ENCODE assay signal across 8 mouse cellular contexts in the genomic region with DNA sequence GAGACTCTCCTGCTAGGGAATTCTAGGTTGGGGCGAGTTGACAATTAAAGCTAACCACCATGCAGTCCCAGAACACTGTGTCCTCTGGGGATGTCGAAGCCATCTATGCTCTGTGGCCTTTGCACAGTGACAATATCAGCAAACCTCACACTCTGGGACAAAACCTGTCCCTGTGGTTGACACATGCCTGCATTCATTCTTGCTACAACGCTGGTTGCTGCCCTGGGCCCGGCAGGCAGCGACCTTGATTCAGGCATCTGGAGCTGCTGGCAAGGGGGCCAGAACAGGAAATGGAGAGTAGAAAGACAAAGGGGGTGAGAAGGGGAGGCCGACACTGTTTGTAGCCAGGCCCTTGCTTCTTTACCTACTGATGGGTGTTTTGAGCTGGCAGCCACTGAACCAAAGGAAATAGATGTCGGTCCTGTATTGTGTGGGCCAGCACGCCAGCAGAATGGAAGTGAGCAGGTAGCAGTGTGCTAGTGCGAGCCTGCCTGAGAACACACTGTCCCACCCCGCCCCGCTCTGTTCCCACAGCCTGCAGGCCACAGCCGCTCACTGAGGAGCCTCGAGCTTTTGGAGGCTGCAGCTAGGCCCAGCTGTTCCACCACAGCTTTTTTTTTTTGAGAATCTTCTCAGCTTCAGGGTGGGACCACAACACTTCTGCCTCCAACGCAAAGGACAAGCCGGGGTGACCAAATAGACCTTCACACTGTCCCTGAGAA. TPM values are rescaled to one million over a fixed set of nuclear protein-coding genes. Genes with fewer than 3 reads are reported as not detected.
DNase-seq lines count a peak whose midpoint lies in the region; ATAC-seq and TF ChIP-seq lines count a peak whose summit lies in the region.
"Not testable (repeated sequence)": the region's sequence is repeated elsewhere in the genome, so short reads cannot be mapped to it uniquely, and the experiment has no call there.

No protein-coding gene starts in this region.

- not testable (repeated sequence) for TF ChIP-seq POLR2A in lung, adult 2 months (IDR thresholded peaks at IDR 0.05; ENCODE audit: borderline replicate concordance, extremely low read depth, low read depth, low read length)

- not testable (repeated sequence) for H3K27ac ChIP-seq in stomach, postnatal 0 days (replicated peaks)

- H3K9ac ChIP-seq in stomach, postnatal 0 days (ENCODE audit: low read length) = not testable (repeated sequence)

- not testable (repeated sequence) for TF ChIP-seq CTCF in lung, adult 2 months (IDR thresholded peaks at IDR 0.05; ENCODE audit: insufficient read depth, low read length); stomach, postnatal 0 days (IDR thresholded peaks at IDR 0.05; ENCODE audit: low read depth)

- peak; percentile 28 for ATAC-seq in megakaryocyte, adult 5-6 weeks (ENCODE audit: poor library complexity, severe bottlenecking)
- peak; percentile 33; the same call in 1 of the 2 replicates for ATAC-seq in stomach, postnatal 0 days (ENCODE audit: low FRiP score, low TSS enrichment)

- not testable (repeated sequence) for H3K4me1 ChIP-seq in lung, adult 2 months (ENCODE audit: control insufficient read depth, insufficient read depth, low read length); stomach, postnatal 0 days (replicated peaks; ENCODE audit: control insufficient read depth, insufficient read depth)

- H3K9me3 ChIP-seq in stomach, postnatal 0 days (ENCODE audit: control insufficient read depth, low read length) = not testable (repeated sequence)

- not testable (repeated sequence) for H3K4me2 ChIP-seq in stomach, postnatal 0 days (replicated peaks; ENCODE audit: low read depth)

- H3K4me3 ChIP-seq in lung, adult 2 months (replicated peaks; ENCODE audit: extremely low read depth, low read depth, low read length); stomach, postnatal 0 days (ENCODE audit: low read depth, low read length): not testable (repeated sequence)

- H3K27me3 ChIP-seq in stomach, postnatal 0 days (ENCODE audit: control insufficient read depth, insufficient read depth, low read length) = not testable (repeated sequence)

- WGBS in lung, adult 2 months = 21% methylated on average over 12 of the region's 15 CpGs
- WGBS in stomach, postnatal 0 days = 4% methylated on average over 5 of the region's 15 CpGs

- not testable (repeated sequence) for TF ChIP-seq EP300 in stomach, postnatal 0 days (optimal IDR thresholded peaks at IDR 0.05)

- not testable (repeated sequence) for H3K36me3 ChIP-seq in stomach, postnatal 0 days (ENCODE audit: control insufficient read depth, insufficient read depth, low read length)

- DNase-seq in R1 (ENCODE audit: low read depth, low spot score) = peak; percentile 29
- peak; percentile 5 to 27 for DNase-seq in adrenal gland, postnatal 4 days (ENCODE audit: low spot score in 2 of 2)
- DNase-seq in heart, adult 8-10 months (ENCODE audit: low spot score) = peak; percentile 48
- peak; percentile 42 for DNase-seq in heart, postnatal 4 days
- peak; percentile 22 for DNase-seq in lung, adult 2 months
- DNase-seq in stomach, postnatal 0 days (ENCODE audit: low spot score) = not testable (repeated sequence)
- DNase-seq in thymus, postnatal 4 days = peak; percentile 76

RNA-seq across cellular contexts. Expression of a gene that starts 5.5 kb away (rescaled TPM):
- 10 to 100 TPM; 29.7 to 30.9 TPM for total RNA-seq in adrenal gland, postnatal 4 days (2021)
- 1 to 10 TPM; 1.8 to 3.9 (median 2.7) TPM for total RNA-seq in heart, adult 8-10 months (2022)
- 1 to 10 TPM; 5.4 to 8.7 TPM for total RNA-seq in heart, postnatal 4 days (2021)
- polyA plus RNA-seq in lung, adult 2 months (2012; rRNA removed) = 11.9 and 15.2 TPM in 2 replicates
- 4.7 and 11.7 TPM in 2 replicates for total RNA-seq in megakaryocyte, adult 5-6 weeks (2015)
- total RNA-seq in megakaryocyte, adult 5-6 weeks (2017) = 5.7 and 10.4 TPM in 2 replicates
- polyA plus RNA-seq in stomach, postnatal 0 days (2015; fragmentation: Nextera tagmentation; extraction: Ambion mirVana) = 12.6 and 15.5 TPM in 2 replicates

RNA-seq across cellular contexts. Expression of a gene that starts 59.8 kb away (rescaled TPM):
- 100 to 1,000 TPM; 215 to 228 TPM for total RNA-seq in adrenal gland, postnatal 4 days (2021)
- total RNA-seq in heart, adult 8-10 months (2022) = 10 to 100 TPM; 37.9 to 41.6 (median 39.9) TPM
- 100 to 1,000 TPM; 185 TPM for total RNA-seq in heart, postnatal 4 days (2021)
- 55.1 and 74.7 TPM in 2 replicates for polyA plus RNA-seq in lung, adult 2 months (2012; rRNA removed)
- 173 and 193 TPM in 2 replicates for total RNA-seq in megakaryocyte, adult 5-6 weeks (2015)
- 134 and 140 TPM in 2 replicates for total RNA-seq in megakaryocyte, adult 5-6 weeks (2017)
- polyA plus RNA-seq in stomach, postnatal 0 days (2015; fragmentation: Nextera tagmentation; extraction: Ambion mirVana) = 186 and 187 TPM in 2 replicates
